Mouse (Mus musculus) spleen, postnatal 0 days (tissue): Measurements from ENCODE around the gene Brms1l. TPM values are rescaled to one million over a fixed set of nuclear protein-coding genes. Genes with fewer than 3 reads are reported as not detected.

Experiments used
- polyA plus RNA-seq: library from polyadenylated mRNA; unstranded; fragments of >200 nt; fragmentation: Nextera tagmentation; extraction: Ambion mirVana; gene quantifications from 2 replicates; pipeline ENCODE4 v1.2.1, GENCODE M21; 2015

Gene Brms1l
- 22.4 and 22.5 TPM in 2 replicates for polyA plus RNA-seq

DNA sequence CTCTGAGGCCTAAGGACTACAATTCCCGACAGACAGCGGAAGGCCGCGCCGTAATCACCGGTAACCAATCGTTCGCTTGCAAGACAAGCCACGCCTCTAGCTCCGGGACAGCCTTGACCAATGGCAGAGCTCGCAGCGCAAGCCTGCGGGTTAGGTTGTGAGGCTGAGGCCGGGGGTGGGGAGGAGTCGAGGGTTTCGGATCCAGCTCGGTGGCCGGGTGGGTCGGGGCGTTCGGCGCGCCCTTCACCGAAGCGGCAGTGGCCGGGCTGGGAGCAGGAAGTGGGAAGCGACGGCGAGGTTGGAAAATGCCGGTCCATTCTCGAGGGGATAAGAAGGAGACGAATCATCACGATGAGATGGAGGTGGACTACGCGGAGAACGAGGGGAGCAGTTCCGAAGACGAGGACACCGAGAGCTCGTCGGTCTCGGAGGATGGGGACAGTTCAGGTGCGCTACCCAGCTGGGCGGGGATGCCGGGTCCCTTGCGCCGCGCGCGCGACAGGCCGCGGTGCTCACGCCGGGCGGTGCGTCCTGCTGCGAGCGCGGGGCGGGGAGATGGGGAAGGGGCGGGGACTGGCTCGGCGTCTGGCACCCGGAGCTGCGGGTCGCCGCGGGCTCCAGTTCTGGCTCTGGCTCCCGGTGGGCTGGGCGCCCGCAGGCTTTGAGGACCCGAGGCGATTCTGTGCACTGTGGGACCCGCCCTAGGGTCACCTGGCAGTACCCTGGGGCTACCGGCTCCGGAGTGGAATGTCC lies at the start of gene Brms1l:
TSS of gene Brms1l (plus strand) at position 126 of the 753 bp plus-strand sequence.

DNA sequence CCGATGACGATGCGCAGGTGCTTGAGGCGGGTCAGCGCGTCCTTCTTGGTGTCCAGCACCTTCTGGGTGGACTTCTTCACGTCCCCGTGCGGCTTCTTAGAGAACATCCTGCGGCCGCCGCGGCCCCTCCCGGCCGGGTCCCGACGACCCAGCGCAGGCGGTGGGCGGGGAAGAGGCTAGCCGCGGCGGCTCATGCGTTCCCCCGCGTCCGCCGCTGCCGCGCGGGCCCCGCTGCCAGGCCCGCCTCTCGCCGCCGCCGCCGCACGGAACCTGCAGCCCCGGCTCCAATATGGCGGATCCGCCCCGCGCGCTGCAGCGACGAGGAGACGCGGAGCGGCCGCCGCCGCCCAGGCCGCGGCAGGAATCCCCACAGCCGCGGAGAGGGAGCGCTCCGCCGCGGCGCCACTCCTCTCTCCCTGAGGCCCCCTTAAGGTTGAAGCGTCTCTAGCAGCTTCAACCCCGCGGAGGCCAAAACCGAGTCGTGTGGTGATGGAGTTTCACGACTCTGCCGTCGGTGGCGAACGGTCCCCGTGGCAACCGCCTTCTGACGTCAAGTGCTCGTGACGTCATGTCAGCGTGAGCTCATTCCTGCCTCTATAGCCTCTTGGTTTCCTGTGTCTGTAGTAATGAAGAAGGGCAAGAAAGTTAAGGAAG lies 15.3 kb upstream of the Brms1l start, which contains the start of gene Ralgapa1:
TSS of gene Ralgapa1 (minus strand) at position 507 of the 654 bp plus-strand sequence.

Other genes with a start within 250 kb of the Brms1l start
- 0.05 and 0.11 TPM in 2 replicates for gene Insm2, start 236.9 kb upstream of the Brms1l start, polyA plus RNA-seq
- 8.8 and 9.6 TPM in 2 replicates for gene Ralgapa1, start 15.2 kb upstream of the Brms1l start, polyA plus RNA-seq